Mouse (Mus musculus) thymus, postnatal 25 days (tissue): ENCODE data around the gene Dcdc2c.

ENCODE experiments used
- DNase-seq: peaks from one replicate; pipeline ENCODE4 v3.0.0; 2022

The Dcdc2c gene

GRCm38 (mm10) chr12:28552299-28552698, at the start of gene Dcdc2c:
TSS of gene Dcdc2c (minus strand) at chr12:28552399.
- no peak for DNase-seq

DNA sequence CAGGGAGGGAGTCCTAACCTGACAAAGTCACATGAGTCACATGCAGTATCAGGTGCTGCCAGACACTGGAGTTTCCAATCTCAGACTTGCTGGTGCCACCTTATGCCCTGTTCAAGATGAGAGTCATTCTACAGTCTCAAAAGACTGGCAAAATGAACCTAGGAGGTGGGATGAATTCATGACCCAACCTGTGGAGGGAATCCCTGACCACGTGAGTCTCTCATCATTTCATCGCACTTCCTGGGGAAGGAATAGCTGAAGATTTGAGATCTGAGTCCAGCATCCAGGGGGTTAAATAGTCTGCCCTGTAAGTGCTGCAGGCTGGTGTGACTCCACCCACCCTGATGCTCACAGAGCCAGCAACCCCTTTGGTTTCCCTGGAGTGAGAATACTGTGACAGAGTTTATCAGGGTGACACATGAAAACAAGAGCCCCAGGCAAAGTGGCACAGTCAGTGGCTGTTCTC, 46.4 kb upstream of the Dcdc2c start:
- no peak for DNase-seq

DNA sequence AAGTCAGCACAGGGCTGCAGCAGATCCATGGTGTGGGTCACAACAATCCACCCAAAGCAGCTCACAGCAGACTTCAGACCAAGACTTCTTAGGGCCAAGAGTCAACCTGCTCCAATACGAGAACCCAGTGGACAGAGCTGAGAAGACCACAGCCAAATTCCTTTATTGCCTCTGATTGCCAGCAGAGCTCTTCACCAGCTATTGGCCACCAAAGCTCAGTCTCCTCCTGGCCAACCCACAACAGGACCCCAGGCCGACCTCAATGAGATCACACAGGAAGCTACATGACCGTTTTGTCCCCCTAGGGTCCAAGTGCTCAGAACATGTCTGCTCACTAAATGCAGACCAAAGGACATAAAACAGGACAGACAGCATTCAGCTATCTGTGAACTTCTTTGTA, 45.9 kb upstream of the Dcdc2c start:
- no peak for DNase-seq

GRCm38 (mm10) chr12:28597699-28598098, 45.5 kb upstream of the Dcdc2c start:
- no peak for DNase-seq

- no peak for DNase-seq
Measured at GRCm38 (mm10) chr12:28596851-28597250, 44.7 kb upstream of the Dcdc2c start.

GRCm38 (mm10) chr12:28590428-28590827, 38.2 kb upstream of the Dcdc2c start:
- DNase-seq, result no peak

- DNase-seq, result peak; percentile 71
Measured at GRCm38 (mm10) chr12:28589090-28589868, 37.1 kb upstream of the Dcdc2c start.

DNA sequence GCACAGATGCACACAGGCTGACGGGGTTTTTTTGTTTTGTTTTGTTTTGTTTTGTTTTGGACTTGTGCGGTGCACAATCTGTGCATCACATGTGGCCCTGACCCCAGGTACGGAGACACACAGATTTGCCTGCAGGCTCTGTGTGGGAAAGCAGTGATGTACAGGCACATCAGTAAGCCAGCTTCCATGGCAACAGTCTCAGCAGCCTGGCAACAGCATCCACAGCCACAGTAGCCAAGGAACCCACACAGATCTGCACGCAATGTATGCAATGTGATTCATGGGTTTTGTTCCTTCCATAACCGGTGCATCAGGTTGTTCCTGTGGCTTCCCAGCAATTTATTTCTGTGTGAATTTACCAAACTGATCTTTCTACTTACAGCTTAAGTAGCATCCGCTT, 35.8 kb upstream of the Dcdc2c start:
- no peak for DNase-seq

DNA sequence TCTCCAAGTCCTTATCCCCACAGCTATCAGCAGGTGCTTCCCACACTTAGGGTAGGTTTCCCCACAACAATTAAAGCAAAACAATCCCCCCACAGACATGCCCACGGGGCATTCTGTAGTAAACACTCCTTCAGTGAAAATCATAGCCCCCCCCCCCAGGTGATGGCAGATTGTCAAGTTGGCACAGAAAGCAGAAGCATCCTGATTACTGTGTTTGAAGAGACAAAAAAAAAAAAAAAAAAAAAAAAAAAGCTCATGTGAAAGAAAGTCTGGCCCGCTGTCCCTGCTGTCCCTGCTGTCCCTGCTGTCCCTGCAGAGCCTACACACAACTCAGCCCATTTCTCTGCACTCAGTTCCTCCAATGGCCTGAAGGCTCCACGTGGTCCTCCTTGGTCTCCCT, 31.8 kb upstream of the Dcdc2c start:
- DNase-seq, result no peak

DNA sequence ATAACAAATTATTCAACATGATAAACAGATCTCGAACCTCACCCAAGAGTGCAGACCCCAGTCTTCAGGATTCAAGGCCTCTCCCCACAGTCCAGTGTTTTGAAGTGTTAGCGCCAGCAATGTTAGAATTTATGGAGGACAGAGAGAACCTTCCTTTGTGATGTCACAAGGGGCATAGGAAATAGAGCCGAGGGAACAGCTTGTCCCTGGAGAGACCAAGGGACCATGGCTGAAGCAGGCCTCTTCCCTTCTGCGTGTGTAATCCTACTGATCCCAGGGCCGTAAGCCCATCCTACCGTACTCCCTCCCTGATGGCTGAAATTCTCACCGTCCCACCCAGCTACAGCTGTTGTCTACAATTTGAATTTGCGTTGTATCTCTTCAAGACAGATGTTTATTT, 30.2 kb upstream of the Dcdc2c start, which contains the start of gene Allc:
TSS of gene Allc (minus strand) at position 101 of the 400 bp plus-strand sequence.
- DNase-seq, result no peak

GRCm38 (mm10) chr12:28579132-28579531, 26.9 kb upstream of the Dcdc2c start:
- peak; percentile 15 for DNase-seq

- no peak for DNase-seq
Measured at GRCm38 (mm10) chr12:28578147-28578546, 25.9 kb upstream of the Dcdc2c start.

DNA sequence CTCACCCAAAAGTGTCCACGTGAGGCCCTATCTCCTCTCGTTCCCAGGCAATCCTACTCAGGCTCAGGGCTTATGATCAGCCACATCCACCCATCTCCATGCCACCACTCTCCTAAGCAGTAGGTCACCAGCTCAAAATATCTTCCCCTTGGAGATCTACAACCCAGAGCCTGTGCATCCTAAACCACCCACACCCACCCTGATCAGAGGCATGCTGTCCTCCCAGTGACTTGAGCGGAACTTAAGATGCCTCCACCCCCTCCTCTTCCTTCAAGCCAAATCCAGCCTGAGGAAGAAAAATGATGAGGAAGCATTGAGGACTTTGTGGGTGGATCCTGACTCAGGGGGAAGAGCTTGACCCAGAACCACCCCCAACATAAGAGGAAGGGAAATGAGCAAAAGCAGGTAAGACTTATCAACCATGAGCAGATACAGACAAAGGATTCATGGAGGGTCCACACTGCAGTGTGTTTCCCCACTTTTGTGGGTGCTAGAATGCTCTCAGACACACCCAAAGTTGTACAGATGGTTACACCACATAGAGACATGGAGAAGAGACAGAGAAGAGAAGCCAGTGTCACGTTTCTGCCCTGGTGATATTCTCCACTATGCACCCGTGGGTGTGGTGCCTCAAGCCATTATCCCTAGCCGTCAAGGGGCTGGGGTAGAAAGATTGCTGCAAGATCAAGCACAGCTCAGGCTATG, 23.3 kb upstream of the Dcdc2c start:
- no peak for DNase-seq

DNA sequence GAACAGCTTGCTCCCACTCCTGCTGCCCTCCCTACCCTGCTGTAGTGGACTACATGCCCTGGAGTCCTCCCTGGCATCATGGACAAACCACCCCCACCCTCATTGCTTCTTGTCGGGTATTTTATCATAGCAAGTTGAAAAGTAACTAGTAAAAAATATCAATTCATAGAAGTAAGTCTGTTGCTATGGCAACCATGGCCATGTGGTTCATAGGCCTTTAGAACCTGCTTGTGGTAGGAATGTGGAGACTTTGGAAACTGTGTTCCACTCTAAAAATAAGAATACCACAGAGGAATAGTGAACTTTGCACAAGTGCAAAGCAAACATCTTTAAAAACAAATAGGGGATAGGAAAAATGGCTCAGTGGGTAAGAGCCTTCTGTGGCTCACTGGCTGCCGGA, 20.0 kb upstream of the Dcdc2c start:
- DNase-seq, result no peak

DNA sequence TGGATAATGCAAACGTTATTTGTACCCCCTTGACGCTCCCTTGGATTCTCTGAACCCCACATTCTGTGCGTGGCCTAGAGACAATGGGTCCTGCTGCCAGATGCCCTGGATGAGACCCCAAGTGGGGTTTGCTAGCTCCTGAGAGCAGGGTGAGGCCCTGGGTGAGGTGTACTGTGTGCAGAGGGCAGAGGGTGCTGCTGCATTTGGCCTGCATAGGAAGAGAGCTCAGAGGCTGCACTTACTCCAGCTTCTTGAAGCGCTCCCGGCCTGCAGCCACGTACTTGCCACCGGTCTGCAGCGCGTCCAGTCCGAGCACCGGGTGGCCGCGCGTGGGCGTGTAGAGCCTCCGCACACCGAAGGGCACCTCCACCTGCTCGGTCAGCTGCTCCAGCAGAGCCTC, 424 bp downstream of the Dcdc2c start:
- DNase-seq, result no peak

DNA sequence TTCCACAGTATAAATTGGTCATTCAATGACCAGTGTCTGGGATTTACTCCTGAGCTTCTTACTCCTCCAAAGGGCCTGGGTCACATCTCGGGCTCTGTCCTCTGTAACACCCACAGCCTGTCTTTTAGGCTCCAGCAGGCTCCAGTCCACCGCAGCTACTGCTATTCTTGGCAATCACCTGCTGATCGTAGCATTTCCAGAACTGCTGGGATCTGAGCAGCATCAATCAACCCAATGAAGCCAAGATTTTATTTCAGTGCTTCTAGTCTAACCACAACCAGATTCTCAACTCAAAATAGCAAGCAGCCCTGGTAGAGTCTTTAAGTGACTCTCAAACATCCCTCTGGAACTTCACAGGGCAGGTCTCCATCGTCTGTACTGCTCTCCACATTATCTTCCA, 3.3 kb downstream of the Dcdc2c start:
- DNase-seq, result no peak

DNA sequence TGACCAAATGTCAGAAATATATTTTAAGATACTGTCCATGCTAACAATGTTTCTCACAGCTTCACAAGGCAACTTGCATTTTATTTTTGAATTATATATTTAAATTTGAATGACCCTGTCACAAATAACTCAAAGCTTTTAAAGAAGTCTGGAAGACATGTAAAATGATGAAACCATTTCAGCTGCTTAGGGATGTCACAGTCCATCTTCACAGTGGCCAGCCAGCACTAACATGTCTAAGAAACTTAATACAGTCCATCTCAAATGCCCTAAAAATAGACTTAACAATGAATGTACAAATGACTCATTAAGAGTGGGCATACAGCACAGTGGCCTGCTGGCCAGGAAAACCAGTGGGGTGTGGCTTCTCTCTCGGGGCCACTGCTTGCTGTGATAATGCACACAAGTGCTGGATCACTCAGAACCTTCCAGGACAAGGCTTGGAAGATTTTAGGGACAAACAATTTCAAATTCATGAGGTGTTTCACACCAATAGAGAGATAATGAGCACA, 37.9 kb downstream of the Dcdc2c start:
- DNase-seq, result no peak

- DNase-seq, result no peak
Measured at GRCm38 (mm10) chr12:28509699-28510280, 42.4 kb downstream of the Dcdc2c start.

- DNase-seq, result no peak
Measured at GRCm38 (mm10) chr12:28494289-28494688, 57.9 kb downstream of the Dcdc2c start.

- DNase-seq, result no peak
Measured at GRCm38 (mm10) chr12:28482483-28483160, 69.6 kb downstream of the Dcdc2c start.

DNA sequence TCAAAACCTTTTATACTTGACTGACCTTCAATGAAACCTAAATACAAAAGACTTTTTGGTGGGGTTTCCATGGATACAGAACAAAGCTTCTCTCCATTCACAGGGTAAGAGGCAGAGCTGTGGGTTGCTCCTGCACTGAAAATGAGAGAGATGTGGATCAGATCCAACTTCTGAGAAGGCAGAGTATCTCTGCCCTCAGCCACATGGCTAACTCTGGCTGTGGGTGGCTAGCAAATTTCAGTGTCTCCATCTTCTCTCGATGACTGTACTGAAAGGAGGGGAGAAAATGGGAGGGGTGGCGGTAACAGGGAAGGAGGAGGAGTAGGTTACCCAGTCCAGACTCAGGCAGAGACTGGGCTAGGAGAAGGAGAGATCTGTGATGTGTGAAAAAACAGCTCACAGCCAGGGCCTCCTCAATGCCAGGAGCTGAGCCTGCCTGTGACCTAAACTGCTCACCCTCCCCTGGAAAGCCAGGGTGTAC, 91.2 kb downstream of the Dcdc2c start:
- no peak for DNase-seq

DNA sequence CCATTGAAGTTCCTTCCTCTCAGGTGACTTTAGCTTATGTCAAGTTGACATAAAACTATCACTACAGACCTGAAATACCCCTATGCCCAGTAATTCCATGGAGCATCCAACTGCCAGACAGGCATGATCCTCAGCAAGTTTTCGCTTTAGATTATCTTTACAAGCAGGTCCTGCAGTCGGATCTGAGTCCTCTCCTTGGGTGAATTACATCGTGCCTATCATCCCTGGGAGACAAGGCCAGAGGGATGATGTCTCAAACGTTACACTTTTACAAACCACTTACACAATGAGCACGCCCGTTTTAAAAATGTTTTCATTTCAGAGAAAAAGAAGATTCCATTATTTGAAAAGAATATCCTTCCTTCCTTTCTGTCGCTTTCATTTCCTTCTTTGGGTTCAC, 91.7 kb downstream of the Dcdc2c start:
- DNase-seq, result no peak

DNA sequence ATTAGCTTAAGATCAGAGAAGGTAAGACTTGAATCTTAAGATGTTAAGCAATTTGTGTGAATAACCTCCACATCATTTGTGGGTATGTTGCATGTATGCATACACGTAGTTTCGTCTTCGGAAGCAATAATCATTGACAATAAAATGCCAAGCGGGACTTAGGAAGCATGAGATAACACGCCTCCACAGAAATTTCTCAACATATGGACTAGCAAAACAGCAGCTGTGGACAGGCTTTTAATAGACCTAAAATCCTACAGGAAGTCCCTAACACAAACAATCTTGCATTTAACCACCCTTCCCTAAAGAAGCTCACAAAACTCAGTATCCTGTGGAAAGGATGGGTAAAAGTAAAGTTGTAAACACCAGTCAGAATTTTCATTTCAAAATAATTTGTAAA, 93.4 kb downstream of the Dcdc2c start:
- no peak for DNase-seq
